Mouse (Mus musculus) forebrain, embryonic 15.5 days (tissue): ENCODE data around the gene Pgm3. TPM values are rescaled to one million over a fixed set of nuclear protein-coding genes. Genes with fewer than 3 reads are reported as not detected.

Source experiments
- polyA plus RNA-seq: library from polyadenylated mRNA; unstranded; fragments of >200 nt; fragmentation: Nextera tagmentation; extraction: Ambion mirVana; gene quantifications from 2 replicates; pipeline ENCODE4 v1.2.1, GENCODE M21; 2015

Pgm3 gene
- polyA plus RNA-seq, 1 experiment from 2014 or later, result 42.1 TPM

Other genes starting within 250 kb of the Pgm3 start
- gene Ube2cbp, start 106.9 kb downstream of the Pgm3 start, polyA plus RNA-seq, result 4.4 and 4.6 TPM in 2 replicates
- 34.5 and 34.8 TPM in 2 replicates for gene Dop1a, start 104.7 kb downstream of the Pgm3 start, polyA plus RNA-seq
- gene Rwdd2a, start 149 bp upstream of the Pgm3 start, polyA plus RNA-seq, result 8.6 and 10.2 TPM in 2 replicates
- 16.3 and 20.2 TPM in 2 replicates for gene Me1, start 124.1 kb upstream of the Pgm3 start, polyA plus RNA-seq
- gene Prss35, start 171.8 kb upstream of the Pgm3 start, polyA plus RNA-seq, result 0.78 and 1.1 TPM in 2 replicates